Mouse (Mus musculus) hindbrain, embryonic 13.5 days (tissue): ENCODE measurements around the gene Sprr2j-ps. TPM values are rescaled to one million over a fixed set of nuclear protein-coding genes. Genes with fewer than 3 reads are reported as not detected.

Experiments used
- ATAC-seq: fragments of 200-750 bp; cut with Nextera tagmentation; 2 replicates; pipeline ENCODE4 v1.8.0; 2017; ENCODE audit warnings: moderate TSS enrichment; ENCODE audit not compliant: low FRiP score
- H3K27ac ChIP-seq: fragments of 300-500 bp; sonication (generic); 2 replicates; pipeline ENCODE4 v1.5.1; 2015; ENCODE audit warnings: inconsistent platforms, mild to moderate bottlenecking, moderate library complexity
- H3K27me3 ChIP-seq: fragments of 300-500 bp; sonication (generic); 2 replicates; pipeline ENCODE4 v1.6.1; 2015; ENCODE audit warnings: mild to moderate bottlenecking, inconsistent platforms
- H3K36me3 ChIP-seq: fragments of 300-500 bp; sonication (generic); 2 replicates; pipeline ENCODE4 v1.6.1; 2015; ENCODE audit warnings: mild to moderate bottlenecking, inconsistent platforms
- H3K4me1 ChIP-seq: fragments of 300-500 bp; sonication (generic); replicated peaks from 2 replicates; pipeline ENCODE4 v1.6.1; 2015; ENCODE audit warnings: inconsistent platforms
- H3K4me2 ChIP-seq: fragments of 300-500 bp; sonication (generic); 2 replicates; pipeline ENCODE4 v1.6.1; 2015; ENCODE audit warnings: inconsistent platforms, mild to moderate bottlenecking, moderate library complexity
- H3K4me3 ChIP-seq: fragments of 300-500 bp; sonication (generic); 2 replicates; pipeline ENCODE4 v1.5.1; 2015; ENCODE audit warnings: mild to moderate bottlenecking, inconsistent platforms
- H3K9ac ChIP-seq: fragments of 300-500 bp; sonication (generic); 2 replicates; pipeline ENCODE4 v1.6.1; 2015; ENCODE audit warnings: mild to moderate bottlenecking, inconsistent platforms
- H3K9me3 ChIP-seq: fragments of 300-500 bp; sonication (generic); 2 replicates; pipeline ENCODE4 v1.6.1; 2016; ENCODE audit warnings: inconsistent platforms
- WGBS: fragments of 180-500 bp; shearing (Covaris S2); methylation state at CpG from one replicate; pipeline ENCODE4 v1.1.7; 2015; 5-methylcytosine and 5-hydroxymethylcytosine counted together
- polyA plus RNA-seq: library from polyadenylated mRNA; unstranded; fragments of >200 nt; fragmentation: Nextera tagmentation; extraction: Ambion mirVana; gene quantifications from 2 replicates; pipeline ENCODE4 v1.2.1, GENCODE M21; 2015

Gene Sprr2j-ps
- not detected in 2 replicates for polyA plus RNA-seq

DNA sequence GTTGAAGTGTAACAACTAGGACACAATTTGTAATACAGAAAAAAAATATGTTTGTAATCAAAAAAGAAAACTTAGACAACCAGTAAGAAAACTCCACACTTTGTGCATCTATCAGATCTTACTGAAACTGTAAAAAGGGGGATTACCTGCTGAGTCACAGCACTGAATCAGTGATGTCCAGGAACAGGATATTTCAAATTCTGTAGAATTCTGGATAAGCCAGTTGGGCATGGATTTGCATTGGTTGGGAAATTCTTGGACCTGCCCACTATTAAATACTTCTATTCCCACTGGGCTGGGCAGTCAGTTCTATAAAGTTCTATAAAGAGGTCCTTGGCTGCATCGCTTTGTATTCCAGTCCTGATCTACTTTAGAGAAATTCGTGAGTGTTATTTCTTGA is at the start of gene Sprr2j-ps:
TSS of gene Sprr2j-ps (plus strand) at position 301 of the 400 bp plus-strand sequence.
- Histone ChIP-seq H3K9ac (no peak within 1 kb of the TSS), H3K4me2 (no peak within 1 kb of the TSS), H3K4me1 (no peaks in the 10 kb centered on the region), H3K9me3 (no peaks in the 10 kb centered on the region), H3K27ac (no peak within 1 kb of the TSS), H3K27me3 (no peaks in the 10 kb centered on the region), H3K36me3 (no peaks in the 10 kb centered on the region), H3K4me3 (no peak within 1 kb of the TSS)
- no peak for ATAC-seq
- WGBS = 99% methylated on average over 2 of the region's 2 CpGs

DNA sequence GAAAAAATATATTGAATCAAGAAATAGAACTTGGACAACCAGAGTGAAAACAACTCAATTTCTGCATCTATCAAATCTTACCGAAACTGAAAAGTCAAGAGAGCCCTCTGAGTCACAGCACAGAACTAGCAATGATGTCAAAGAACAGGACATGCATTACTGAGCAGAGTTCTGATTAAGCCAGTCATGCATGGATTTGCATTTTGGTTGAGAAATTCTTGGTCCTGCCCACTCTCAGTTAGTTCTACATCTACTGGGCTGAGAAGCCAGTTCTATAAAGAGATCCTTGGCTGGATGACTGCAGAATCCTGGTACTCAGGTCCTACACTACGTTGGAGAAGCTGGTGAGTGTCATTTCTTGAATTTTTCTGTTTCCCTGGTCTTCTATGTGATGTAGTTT is 44.3 kb upstream of the Sprr2j-ps start:
- no peak overlapping the region for H3K27ac ChIP-seq
- no peaks in the 10 kb centered on the region for H3K27me3 ChIP-seq
- H3K4me1 ChIP-seq = no peaks in the 10 kb centered on the region
- H3K36me3 ChIP-seq = no peaks in the 10 kb centered on the region
- no peaks in the 10 kb centered on the region for H3K9me3 ChIP-seq
- no peak for ATAC-seq
- H3K4me2 ChIP-seq = no peak overlapping the region
- no peak overlapping the region for H3K4me3 ChIP-seq
- H3K9ac ChIP-seq = no peak overlapping the region
- 80% methylated on average over 2 of the region's 2 CpGs for WGBS

DNA sequence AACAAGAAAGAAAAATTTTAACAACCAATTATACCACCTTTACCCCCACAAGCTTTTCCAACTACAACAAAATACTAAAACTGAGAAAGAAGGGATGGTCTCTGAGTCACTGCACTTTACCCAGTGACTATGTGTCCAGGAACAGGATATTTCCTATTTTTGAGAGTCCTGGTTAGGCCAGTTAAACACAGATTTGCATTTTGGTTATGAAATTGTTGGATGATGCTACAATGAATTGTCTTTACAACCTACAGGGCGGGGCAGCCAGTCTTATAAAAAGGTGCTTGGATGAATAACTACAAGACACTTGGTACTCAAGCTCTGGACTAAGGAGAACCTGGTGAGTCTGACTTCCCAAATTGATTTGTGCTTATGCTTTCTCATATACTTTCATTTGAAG is 32.5 kb upstream of the Sprr2j-ps start, which contains the start of gene Sprr2h:
TSS of gene Sprr2h (plus strand) at position 301 of the 400 bp plus-strand sequence.
- Histone ChIP-seq H3K9ac (no peak within 1 kb of the TSS), H3K4me2 (no peak within 1 kb of the TSS), H3K4me1 (no peaks in the 10 kb centered on the region), H3K27me3 (no peaks in the 10 kb centered on the region), H3K4me3 (no peak within 1 kb of the TSS), H3K9me3 (no peaks in the 10 kb centered on the region), H3K36me3 (no peaks in the 10 kb centered on the region), H3K27ac (no peak within 1 kb of the TSS)
- 87% methylated on average over 1 of the region's 1 CpGs for WGBS
- no peak for ATAC-seq

DNA sequence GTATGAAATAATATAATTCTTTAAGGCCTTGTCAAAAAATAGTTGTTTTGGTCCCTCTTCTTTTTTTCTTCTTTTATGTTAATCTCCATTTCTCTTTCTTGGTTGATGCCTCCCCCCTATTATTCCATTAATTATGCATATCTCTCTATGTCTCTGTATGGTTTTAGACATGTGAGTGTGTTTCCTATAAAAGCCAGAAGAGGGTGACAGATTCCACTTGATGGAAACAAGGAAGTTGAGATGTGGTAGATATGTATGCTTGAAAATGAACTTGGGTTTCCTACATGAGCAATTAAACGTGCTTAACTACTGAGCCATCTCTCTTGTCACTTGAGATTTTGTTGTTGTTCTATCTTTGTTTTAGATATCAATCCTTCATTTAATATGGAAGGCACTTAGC is 23.6 kb upstream of the Sprr2j-ps start:
- Histone ChIP-seq H3K4me1 (no peaks in the 10 kb centered on the region), H3K4me3 (no peak overlapping the region), H3K36me3 (no peaks in the 10 kb centered on the region), H3K9ac (no peak overlapping the region), H3K27me3 (no peaks in the 10 kb centered on the region), H3K27ac (no peak overlapping the region), H3K4me2 (no peak overlapping the region), H3K9me3 (no peaks in the 10 kb centered on the region)
- 64% methylated on average over 1 of the region's 1 CpGs for WGBS
- no peak for ATAC-seq

DNA sequence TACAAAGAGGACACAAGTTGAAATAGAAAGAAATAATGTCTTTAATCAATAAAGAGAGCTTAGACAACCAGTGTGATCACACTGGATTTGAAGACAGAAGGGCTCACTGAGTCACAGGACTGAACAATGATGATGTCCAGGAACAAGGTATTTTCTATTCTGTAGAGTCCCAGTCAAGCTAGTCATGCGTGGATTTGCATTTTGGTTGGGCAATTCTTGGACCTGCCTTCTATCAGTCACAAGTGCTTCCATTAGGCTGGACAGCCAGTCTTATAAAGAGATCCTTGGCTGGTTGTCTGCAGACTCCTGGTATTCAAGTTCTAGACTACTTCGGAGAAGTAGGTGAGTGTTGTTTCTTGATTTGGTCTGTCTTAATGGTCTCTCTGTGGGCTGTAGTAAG is 10.2 kb upstream of the Sprr2j-ps start, which contains the start of gene Sprr2i:
TSS of gene Sprr2i (plus strand) at position 301 of the 400 bp plus-strand sequence.
- no peak for ATAC-seq
- no peak within 1 kb of the TSS for H3K4me3 ChIP-seq
- H3K4me1 ChIP-seq = no peaks in the 10 kb centered on the region
- H3K36me3 ChIP-seq = no peaks in the 10 kb centered on the region
- no peak within 1 kb of the TSS for H3K27ac ChIP-seq
- no peaks in the 10 kb centered on the region for H3K9me3 ChIP-seq
- WGBS = 98% methylated on average over 2 of the region's 2 CpGs
- no peak within 1 kb of the TSS for H3K4me2 ChIP-seq
- no peak within 1 kb of the TSS for H3K9ac ChIP-seq
- no peaks in the 10 kb centered on the region for H3K27me3 ChIP-seq

DNA sequence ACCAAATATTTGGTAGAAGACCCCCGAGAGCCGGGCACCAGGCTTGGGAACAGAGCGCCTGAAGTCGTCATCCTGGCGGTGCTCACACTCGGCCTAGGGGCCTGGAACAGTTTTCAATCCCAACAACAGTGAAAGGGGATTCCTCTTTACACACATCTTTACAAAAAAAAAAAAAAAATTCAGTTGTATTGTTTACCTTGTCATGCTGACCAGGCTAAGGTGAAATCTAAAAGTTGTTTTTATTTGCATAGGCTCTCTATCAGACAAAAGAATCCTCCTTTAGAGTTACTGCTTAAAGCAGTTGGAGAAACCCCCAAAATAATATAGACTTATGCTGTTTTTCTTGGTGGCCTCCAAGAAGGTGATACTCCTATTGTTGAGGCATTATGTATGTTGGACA is 11.4 kb downstream of the Sprr2j-ps start, which contains the start of gene Gm9774:
TSS of gene Gm9774 (minus strand) at position 101 of the 400 bp plus-strand sequence.
- H3K27me3 ChIP-seq = no peaks in the 10 kb centered on the region
- H3K4me1 ChIP-seq = no peaks in the 10 kb centered on the region
- H3K4me2 ChIP-seq = no peak within 1 kb of the TSS
- H3K27ac ChIP-seq = no peak within 1 kb of the TSS
- H3K9ac ChIP-seq = no peak within 1 kb of the TSS
- 0 out of 2 replicates have a peak, but pooled peaks cover 3% of the 10 kb centered on the region for H3K9me3 ChIP-seq
- ATAC-seq = no peak
- WGBS = 94% methylated on average over 6 of the region's 6 CpGs
- H3K36me3 ChIP-seq = no peaks in the 10 kb centered on the region
- no peak within 1 kb of the TSS for H3K4me3 ChIP-seq

DNA sequence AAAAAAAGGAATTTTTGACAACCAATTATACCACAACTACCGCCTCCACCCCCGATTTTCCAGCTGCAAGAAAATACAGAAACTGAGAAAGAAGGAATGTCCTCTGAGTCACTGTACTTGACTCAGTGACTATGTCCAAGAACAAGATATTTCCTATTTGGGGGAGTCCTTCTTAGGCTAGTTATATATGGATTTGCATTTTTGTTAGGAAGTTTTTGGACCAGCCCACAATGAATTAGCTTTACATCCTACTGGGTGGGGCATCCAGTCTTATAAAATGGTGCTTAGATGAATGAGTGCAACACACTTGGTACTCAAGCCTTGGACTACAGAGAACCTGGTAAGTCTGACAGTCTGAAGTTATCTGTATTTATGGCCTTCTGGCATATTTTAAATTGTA is 14.4 kb downstream of the Sprr2j-ps start, which contains the start of gene Sprr2k:
TSS of gene Sprr2k (plus strand) at position 301 of the 400 bp plus-strand sequence.
- 93% methylated on average over 2 of the region's 2 CpGs for WGBS
- no peak for ATAC-seq
- no peak within 1 kb of the TSS for H3K9ac ChIP-seq
- no peaks in the 10 kb centered on the region for H3K36me3 ChIP-seq
- H3K4me1 ChIP-seq = no peaks in the 10 kb centered on the region
- H3K4me3 ChIP-seq = no peak within 1 kb of the TSS
- 0 out of 2 replicates have a peak, but pooled peaks cover 3% of the 10 kb centered on the region for H3K9me3 ChIP-seq
- no peak within 1 kb of the TSS for H3K27ac ChIP-seq
- no peaks in the 10 kb centered on the region for H3K27me3 ChIP-seq
- H3K4me2 ChIP-seq = no peak within 1 kb of the TSS

- H3K4me1 ChIP-seq = no peaks in the 10 kb centered on the region
- H3K27me3 ChIP-seq = no peaks in the 10 kb centered on the region
- WGBS = 88% methylated on average over 3 of the region's 3 CpGs
- no peak within 1 kb of the TSS for H3K9ac ChIP-seq
- no peak within 1 kb of the TSS for H3K27ac ChIP-seq
- H3K4me2 ChIP-seq = no peak within 1 kb of the TSS
- no peaks in the 10 kb centered on the region for H3K9me3 ChIP-seq
- no peak for ATAC-seq
- no peak within 1 kb of the TSS for H3K4me3 ChIP-seq
- no peaks in the 10 kb centered on the region for H3K36me3 ChIP-seq
Observed at GRCm38 (mm10) chr3:92438689-92439088, 20.8 kb downstream of the Sprr2j-ps start, which contains the start of gene Sprr1b. TSS of gene Sprr1b (minus strand) at chr3:92438789.

- no peaks in the 10 kb centered on the region for H3K27me3 ChIP-seq
- no peaks in the 10 kb centered on the region for H3K4me1 ChIP-seq
- H3K9me3 ChIP-seq = no peaks in the 10 kb centered on the region
- ATAC-seq = no peak
- no peak overlapping the region for H3K9ac ChIP-seq
- no peaks in the 10 kb centered on the region for H3K36me3 ChIP-seq
- H3K4me3 ChIP-seq = no peak overlapping the region
- H3K27ac ChIP-seq = no peak overlapping the region
- WGBS = 96% methylated on average over 3 of the region's 3 CpGs
- H3K4me2 ChIP-seq = no peak overlapping the region
Observed at GRCm38 (mm10) chr3:92440177-92440576, 22.3 kb downstream of the Sprr2j-ps start.

DNA sequence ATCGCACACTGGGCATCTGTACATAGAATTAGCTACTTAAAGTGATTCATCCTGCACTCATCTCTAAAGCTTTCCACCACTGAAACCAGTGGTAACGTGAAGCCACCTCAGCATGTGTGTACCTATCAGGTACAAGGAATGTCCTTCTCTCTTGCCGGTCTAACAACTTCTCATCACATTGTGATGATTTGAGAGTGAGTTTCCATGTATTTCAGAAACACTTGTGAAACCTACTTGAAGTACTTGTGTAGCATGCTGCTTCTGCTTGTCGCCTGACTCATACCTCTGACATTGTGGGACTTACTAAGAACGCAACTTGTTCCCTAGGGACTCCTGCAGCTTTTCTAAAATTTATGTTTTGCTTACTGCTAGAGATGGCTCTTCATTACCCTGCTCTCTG is 37.3 kb downstream of the Sprr2j-ps start:
- Histone ChIP-seq H3K27ac (no peak overlapping the region), H3K4me3 (no peak overlapping the region), H3K9ac (no peak overlapping the region), H3K27me3 (no peaks in the 10 kb centered on the region), H3K4me1 (no peaks in the 10 kb centered on the region), H3K9me3 (no peaks in the 10 kb centered on the region), H3K4me2 (no peak overlapping the region), H3K36me3 (no peaks in the 10 kb centered on the region)
- 93% methylated on average over 5 of the region's 5 CpGs for WGBS
- no peak for ATAC-seq

- Histone ChIP-seq H3K27me3 (no peaks in the 10 kb centered on the region), H3K36me3 (no peaks in the 10 kb centered on the region), H3K4me2 (no peak within 1 kb of the TSS), H3K9me3 (no peaks in the 10 kb centered on the region), H3K27ac (no peak within 1 kb of the TSS), H3K4me3 (no peak within 1 kb of the TSS), H3K4me1 (no peaks in the 10 kb centered on the region), H3K9ac (no peak within 1 kb of the TSS)
- 65% methylated on average over 2 of the region's 2 CpGs for WGBS
- ATAC-seq = no peak
Observed at GRCm38 (mm10) chr3:92458620-92459019, 40.7 kb downstream of the Sprr2j-ps start, which contains the start of gene Sprr3. TSS of gene Sprr3 (minus strand) at chr3:92458720.

GRCm38 (mm10) chr3:92466576-92466975 is 48.7 kb downstream of the Sprr2j-ps start:
- WGBS = 95% methylated on average over 1 of the region's 1 CpGs
- Histone ChIP-seq H3K27me3 (no peaks in the 10 kb centered on the region), H3K27ac (no peak overlapping the region), H3K36me3 (no peaks in the 10 kb centered on the region), H3K9ac (no peak overlapping the region), H3K4me2 (no peak overlapping the region), H3K4me1 (no peaks in the 10 kb centered on the region), H3K9me3 (no peaks in the 10 kb centered on the region), H3K4me3 (no peak overlapping the region)
- no peak for ATAC-seq

GRCm38 (mm10) chr3:92467424-92467823 is 49.5 kb downstream of the Sprr2j-ps start:
- Histone ChIP-seq H3K27ac (no peak overlapping the region), H3K9ac (no peak overlapping the region), H3K4me1 (no peaks in the 10 kb centered on the region), H3K4me2 (no peak overlapping the region), H3K4me3 (no peak overlapping the region), H3K36me3 (no peaks in the 10 kb centered on the region), H3K9me3 (no peaks in the 10 kb centered on the region), H3K27me3 (no peaks in the 10 kb centered on the region)
- ATAC-seq = no peak
